Mouse (Mus musculus) MEL (cell line): ENCODE results near the gene Pkd1. TPM values are rescaled to one million over a fixed set of nuclear protein-coding genes. Genes with fewer than 3 reads are reported as not detected.
A peak's percentile ranks its signal among the peaks of the same experiment; 100 is the strongest.

Source experiments
- DNase-seq: peaks from one replicate; pipeline ENCODE4 v3.0.0; 2011; ENCODE audit warnings: low read depth, low spot score
- H3K27ac ChIP-seq: 2 replicates; pipeline ENCODE4 v1.5.1; 2012; ENCODE audit warnings: low read depth, mild to moderate bottlenecking, control low read depth, low read length, moderate library complexity; ENCODE audit not compliant: control insufficient read depth
- H3K27me3 ChIP-seq, 2 experiments: fragments of 150-350 bp in 1 of 2; sonication (generic) in 1 of 2; 2 replicates each; pipeline ENCODE4 v1.6.1; 2012; ENCODE audit warnings: low read length in 2 of 2, mild to moderate bottlenecking in 2 of 2, improper control_type of control experiment in 1 of 2, moderate library complexity in 1 of 2; ENCODE audit not compliant: insufficient read depth in 2 of 2, control insufficient read depth in 1 of 2
- H3K36me3 ChIP-seq, 2 experiments: 2 replicates each; pipeline ENCODE4 v1.6.1; 2012 to 2014; ENCODE audit warnings: low read length in 2 of 2, improper control_type of control experiment in 1 of 2, inconsistent platforms in 1 of 2, mild to moderate bottlenecking in 1 of 2; ENCODE audit not compliant: insufficient read depth in 2 of 2, control insufficient read depth in 1 of 2
- H3K4me1 ChIP-seq, 2 experiments: fragments of 150-350 bp in 1 of 2; sonication (generic) in 1 of 2; 2 replicates each; pipeline ENCODE4 v1.6.1; 2012; ENCODE audit warnings: low read length in 2 of 2, improper control_type of control experiment in 1 of 2, mild to moderate bottlenecking in 1 of 2; ENCODE audit not compliant: insufficient read depth in 2 of 2, control insufficient read depth in 1 of 2
- H3K4me3 ChIP-seq, 2 experiments: fragments of 150-350 bp in 1 of 2; sonication (generic) in 1 of 2; 2 replicates each; pipeline ENCODE4 v1.5.1; 2012; ENCODE audit warnings: low read depth in 2 of 2, low read length in 2 of 2, mild to moderate bottlenecking in 2 of 2, moderate library complexity in 2 of 2, control low read depth in 1 of 2, improper control_type of control experiment in 1 of 2; ENCODE audit not compliant: control insufficient read depth in 1 of 2, insufficient read depth in 1 of 2
- H3K79me2 ChIP-seq: 2 replicates; pipeline ENCODE4 v1.6.1; 2012; ENCODE audit warnings: mild to moderate bottlenecking, low read length, moderate library complexity; ENCODE audit not compliant: control insufficient read depth, poor library complexity, insufficient read depth
- H3K9ac ChIP-seq: 2 replicates; pipeline ENCODE4 v1.6.1; 2012; ENCODE audit warnings: low read depth, mild to moderate bottlenecking, control low read depth, low read length, moderate library complexity; ENCODE audit not compliant: control insufficient read depth, poor library complexity, severe bottlenecking
- H3K9me3 ChIP-seq: fragments of 150-350 bp; sonication (generic); replicated peaks from 2 replicates; pipeline ENCODE4 v1.6.1; 2012; ENCODE audit warnings: mild to moderate bottlenecking, low read length, improper control_type of control experiment, moderate library complexity; ENCODE audit not compliant: insufficient read depth
- CHD1 ChIP-seq: IDR thresholded peaks from 2 replicates; pipeline ENCODE4 v1.6.1; 2012; ENCODE audit warnings: low read depth, mild to moderate bottlenecking, inconsistent platforms, low read length, improper control_type of control experiment
- CHD2 ChIP-seq: IDR thresholded peaks from 2 replicates; pipeline ENCODE4 v1.6.1; 2011; ENCODE audit warnings: low read length, improper control_type of control experiment
- CTCF ChIP-seq, 3 experiments: IDR thresholded peaks in 2 of 3; conservative IDR thresholded peaks in 1 of 3; 2 replicates each; pipeline ENCODE4 v1.5.1; 2011 to 2012; ENCODE audit warnings: low read length in 3 of 3, low read depth in 2 of 3, mild to moderate bottlenecking in 2 of 3, improper control_type of control experiment in 1 of 3, inconsistent platforms in 1 of 3, mixed read lengths in 1 of 3, moderate library complexity in 1 of 3; ENCODE audit not compliant: control insufficient read depth in 1 of 3, insufficient read depth in 1 of 3, poor library complexity in 1 of 3, severe bottlenecking in 1 of 3
- E2F4 ChIP-seq: IDR thresholded peaks from 2 replicates; pipeline ENCODE4 v1.6.1; 2011; ENCODE audit warnings: low read depth, low read length, improper control_type of control experiment, borderline replicate concordance
- ELF1 ChIP-seq: IDR thresholded peaks from 2 replicates; pipeline ENCODE4 v1.6.1; 2014; ENCODE audit warnings: low read depth, mild to moderate bottlenecking, inconsistent platforms, low read length, improper control_type of control experiment, moderate library complexity
- HCFC1 ChIP-seq: IDR thresholded peaks from 2 replicates; pipeline ENCODE4 v1.6.1; 2012; ENCODE audit warnings: low read depth, mild to moderate bottlenecking, inconsistent platforms, low read length, improper control_type of control experiment, moderate library complexity
- JUND ChIP-seq: IDR thresholded peaks from 2 replicates; pipeline ENCODE4 v1.6.1; 2011; ENCODE audit warnings: low read depth, mild to moderate bottlenecking, improper control_type of control experiment, low read length
- MAZ ChIP-seq: IDR thresholded peaks from 2 replicates; pipeline ENCODE4 v1.6.1; 2012; ENCODE audit warnings: low read depth, mild to moderate bottlenecking, inconsistent platforms, low read length, improper control_type of control experiment
- MXI1 ChIP-seq: IDR thresholded peaks from 2 replicates; pipeline ENCODE4 v1.6.1; 2011; ENCODE audit warnings: mild to moderate bottlenecking, low read depth, low read length, improper control_type of control experiment
- NELFE ChIP-seq: IDR thresholded peaks from 2 replicates; pipeline ENCODE4 v1.6.1; 2011; ENCODE audit warnings: low read depth, low read length, improper control_type of control experiment
- NRF1 ChIP-seq: IDR thresholded peaks from 2 replicates; pipeline ENCODE4 v1.6.1; 2014; ENCODE audit warnings: low read depth, mild to moderate bottlenecking, inconsistent platforms, low read length, improper control_type of control experiment, moderate library complexity; ENCODE audit not compliant: poor library complexity, insufficient read depth, severe bottlenecking
- POLR2A ChIP-seq, 2 experiments: IDR thresholded peaks; 2 replicates each; pipeline ENCODE4 v1.6.1; 2011 to 2012; ENCODE audit warnings: low read length in 2 of 2, mild to moderate bottlenecking in 2 of 2, control low read depth in 1 of 2, improper control_type of control experiment in 1 of 2, low read depth in 1 of 2, moderate library complexity in 1 of 2; ENCODE audit not compliant: control insufficient read depth in 1 of 2, insufficient read depth in 1 of 2, poor library complexity in 1 of 2
- POLR2AphosphoS2 ChIP-seq: IDR thresholded peaks from 2 replicates; pipeline ENCODE4 v1.6.1; 2011; ENCODE audit warnings: low read length, improper control_type of control experiment
- RAD21 ChIP-seq: IDR thresholded peaks from 2 replicates; pipeline ENCODE4 v1.6.1; 2011; ENCODE audit warnings: mild to moderate bottlenecking, low read depth, low read length, improper control_type of control experiment
- SIN3A ChIP-seq: IDR thresholded peaks from 2 replicates; pipeline ENCODE4 v1.6.1; 2012; ENCODE audit warnings: low read length, improper control_type of control experiment, inconsistent platforms
- TBP ChIP-seq: IDR thresholded peaks from 2 replicates; pipeline ENCODE4 v1.8.0; 2011; ENCODE audit warnings: low read depth, low read length, improper control_type of control experiment
- TCF12 ChIP-seq: IDR thresholded peaks from 2 replicates; pipeline ENCODE4 v1.6.1; 2014; ENCODE audit warnings: low read depth, mild to moderate bottlenecking, inconsistent platforms, low read length, improper control_type of control experiment, moderate library complexity
- USF1 ChIP-seq: IDR thresholded peaks from 2 replicates; pipeline ENCODE4 v1.6.1; 2014; ENCODE audit warnings: low read depth, mild to moderate bottlenecking, inconsistent platforms, low read length, improper control_type of control experiment, moderate library complexity
- ZMIZ1 ChIP-seq: IDR thresholded peaks from 2 replicates; pipeline ENCODE4 v1.6.1; 2012; ENCODE audit warnings: low read depth, mild to moderate bottlenecking, inconsistent platforms, low read length, improper control_type of control experiment, moderate library complexity
- polyA plus RNA-seq, 2 experiments: library from polyadenylated mRNA; stranded (reverse) in 1 of 2; unstranded in 1 of 2; fragments of >175 nt in 1 of 2; fragments of >200 nt in 1 of 2; gene quantifications; 2 replicates each; pipeline versions ENCODE4 v1.2.1 to v1.2.4; 2012; ENCODE audit warnings: low replicate concordance in 2 of 2, low read depth in 1 of 2; ENCODE audit not compliant: insufficient read length in 2 of 2, insufficient read depth in 1 of 2, missing spikeins in 1 of 2
- total RNA-seq: library from RNA; depleted of rRNA; stranded (reverse); fragments of 300-350 nt; gene quantifications from 2 replicates; pipeline ENCODE4 v1.2.3, GENCODE M21; 2012; rRNA removed

Gene Pkd1
- total RNA-seq (10.3 and 10.6 TPM in 2 replicates), polyA plus RNA-seq (10 to 100 TPM in 1 of 2 experiments, not detected in 1; 10.7 TPM)

GRCm38 (mm10) chr17:24549618-24550415 lies at the start of gene Pkd1:
Gene Pkd1 (plus strand): TSS chr17:24549834.
- Histone ChIP-seq H3K9ac (peak within 1 kb of the TSS; percentile 84), H3K27me3 (no peaks in the 10 kb centered on the region), H3K9me3 (no peaks in the 10 kb centered on the region), H3K4me1 (peaks cover 2 to 7% of the 10 kb centered on the region in 2 experiments; a peak in 3 of 4 replicates), H3K4me3 (peak within 1 kb of the TSS; percentile 79 to 86), H3K79me2 (peaks cover 7% of the 10 kb centered on the region), H3K27ac (peak within 1 kb of the TSS; percentile 69), H3K36me3 (peaks cover 0 to 8% of the 10 kb centered on the region in 2 experiments; a peak in 1 of 4 replicates)
- peak; percentile 99 for DNase-seq
- peak; percentile 15; the same call in 1 of the 2 replicates for TF ChIP-seq TCF12
- TF ChIP-seq CHD1, result 0 out of 2 replicates have a peak, but pooled peaks have one; percentile 38
- peak; percentile 68 for TF ChIP-seq NRF1
- peak; percentile 61; the same call in 1 of the 2 replicates for TF ChIP-seq HCFC1
- TF ChIP-seq POLR2A (IDR thresholded peaks at IDR 0.05; ENCODE audit: control insufficient read depth in 1 of 2, insufficient read depth in 1 of 2, low read depth in 1 of 2, low read length in 2 of 2, poor library complexity in 1 of 2), result peak; percentile 89 to 94
- TF ChIP-seq JUND, result no peak
- peak; percentile 40; the same call in 1 of the 2 replicates for TF ChIP-seq ELF1
- 0 out of 2 replicates have a peak, but pooled peaks have one; percentile 55 for TF ChIP-seq TBP
- TF ChIP-seq ZMIZ1, result peak; percentile 88
- TF ChIP-seq NELFE, result peak; percentile 91
- TF ChIP-seq CHD2, result no peak
- peak; percentile 16; the same call in 1 of the 2 replicates for TF ChIP-seq MXI1
- TF ChIP-seq E2F4, result no peak
- TF ChIP-seq SIN3A, result peak; percentile 44; the same call in 1 of the 2 replicates
- TF ChIP-seq MAZ, result peak; percentile 95
- TF ChIP-seq RAD21, result no peak
- TF ChIP-seq POLR2AphosphoS2, result peak; percentile 82

- Histone ChIP-seq H3K27me3 (no peaks in the 10 kb centered on the region), H3K36me3 (no peaks in the 10 kb centered on the region), H3K4me3 (no peak overlapping the region), H3K27ac (no peak overlapping the region), H3K9ac (no peak overlapping the region), H3K9me3 (no peaks in the 10 kb centered on the region), H3K4me1 (no peaks in the 10 kb centered on the region), H3K79me2 (no peaks in the 10 kb centered on the region)
- TF ChIP-seq CTCF (IDR thresholded peaks at IDR 0.05 in 2 of 3, conservative IDR thresholded peaks at IDR 0.05 in 1 of 3; ENCODE audit: control insufficient read depth in 1 of 3, insufficient read depth in 1 of 3, low read depth in 2 of 3, low read length in 3 of 3, poor library complexity in 1 of 3, severe bottlenecking in 1 of 3) (peak; percentile 16 to 31 (median 21); a peak in 4 of 6 replicates), USF1 (no peak)
- DNase-seq, result peak; percentile 31
Measured at GRCm38 (mm10) chr17:24502208-24502607, 47.4 kb upstream of the Pkd1 start.
